Mouse (Mus musculus): Measurements from ENCODE around the gene Galnt18. TPM values are rescaled to one million over a fixed set of nuclear protein-coding genes. Genes with fewer than 3 reads are reported as not detected.

Galnt18 gene
- polyA plus RNA-seq, 1 experiment from 2014 or later, result 19.2 TPM

DNA sequence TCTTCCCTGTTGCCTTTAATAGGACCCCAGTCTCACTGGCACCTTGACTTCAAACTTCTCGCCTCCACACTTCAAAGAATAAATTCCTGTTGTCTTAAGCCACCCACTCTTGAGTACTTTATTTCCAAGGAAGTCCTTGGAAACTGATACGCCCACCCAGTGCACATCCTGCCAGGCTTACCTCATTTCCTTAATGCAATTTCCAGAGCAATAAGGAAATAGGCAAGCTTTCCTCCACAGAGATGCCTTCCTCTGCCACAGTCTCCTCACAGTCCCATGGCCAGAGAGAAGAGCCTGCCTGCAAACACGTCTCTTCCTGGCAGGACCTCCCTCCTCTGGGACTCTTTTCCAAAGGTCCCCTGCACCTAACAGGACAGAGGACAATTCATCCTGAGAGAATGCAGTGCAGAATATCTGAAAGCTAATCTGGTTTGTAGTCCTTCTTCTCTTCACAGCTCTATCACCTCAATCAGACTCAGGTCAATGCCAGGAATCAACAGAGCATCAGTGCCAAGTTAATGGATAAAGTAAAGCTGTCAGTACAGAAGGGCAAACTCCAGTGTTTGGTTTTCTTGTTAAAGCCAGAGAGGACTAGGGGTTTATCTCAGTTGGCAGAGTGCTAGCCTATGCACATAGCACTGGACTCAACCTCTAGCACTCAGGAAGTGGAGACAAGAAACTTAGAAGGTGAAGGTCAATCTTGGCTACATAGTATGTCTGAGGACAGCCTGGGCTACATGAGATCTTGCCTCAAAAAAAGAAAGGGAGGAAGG, 65.8 kb downstream of the Galnt18 start:
- ATAC-seq (replicated peaks; ENCODE audit: extremely low read depth, insufficient read depth, low FRiP score), result peak; percentile 37; the same call in 1 of the 2 replicates
- no peak overlapping the region for H3K4me2 ChIP-seq (ENCODE audit: low read depth, low read length)
- no peak overlapping the region for H3K4me3 ChIP-seq (ENCODE audit: low read length)
- H3K27me3 ChIP-seq (ENCODE audit: control insufficient read depth, insufficient read depth, low read length), result no peaks in the 10 kb centered on the region
- H3K4me1 ChIP-seq (ENCODE audit: control insufficient read depth, insufficient read depth, low read length), result peaks cover 25% of the 10 kb centered on the region
- no peaks in the 10 kb centered on the region for H3K36me3 ChIP-seq (ENCODE audit: control insufficient read depth, insufficient read depth)
- H3K9ac ChIP-seq (ENCODE audit: low read length), result no peak overlapping the region
- 57% methylated on average over 3 of the region's 3 CpGs for WGBS
- H3K9me3 ChIP-seq (replicated peaks; ENCODE audit: control insufficient read depth, low read length), result no peaks in the 10 kb centered on the region; the same call in 1 of the 2 replicates
- peak overlapping the region; percentile 49 for H3K27ac ChIP-seq (ENCODE audit: low read length)

DNA sequence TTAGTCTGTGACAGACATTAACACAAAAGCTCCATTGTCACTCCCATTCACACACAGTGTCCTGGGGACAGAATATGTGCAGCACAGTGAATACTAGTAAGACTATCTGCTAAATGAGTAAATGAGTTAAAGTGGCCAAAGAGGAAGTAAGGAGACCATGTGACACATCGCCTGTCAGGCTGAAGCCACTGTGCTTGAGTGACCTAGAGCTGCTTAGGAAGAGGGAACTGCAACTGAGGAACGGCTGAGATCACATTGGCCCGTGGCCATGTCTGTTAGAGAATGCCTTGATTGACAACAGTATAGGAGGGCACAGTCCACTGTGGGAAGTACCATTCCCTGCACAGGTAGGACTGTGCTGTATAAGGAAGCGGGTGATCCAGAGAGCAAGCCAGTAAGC, 67.0 kb downstream of the Galnt18 start:
- ATAC-seq (replicated peaks; ENCODE audit: extremely low read depth, insufficient read depth, low FRiP score), result no peak

GRCm38 (mm10) chr7:111711045-111711808, 68.5 kb downstream of the Galnt18 start:
- Histone ChIP-seq H3K27ac (ENCODE audit: low read length) (peak overlapping the region; percentile 46), H3K4me3 (ENCODE audit: low read length) (no peak overlapping the region), H3K36me3 (ENCODE audit: control insufficient read depth, insufficient read depth) (no peaks in the 10 kb centered on the region), H3K27me3 (ENCODE audit: control insufficient read depth, insufficient read depth, low read length) (no peaks in the 10 kb centered on the region), H3K4me1 (ENCODE audit: control insufficient read depth, insufficient read depth, low read length) (peaks cover 25% of the 10 kb centered on the region), H3K9me3 (replicated peaks; ENCODE audit: control insufficient read depth, low read length) (no peaks in the 10 kb centered on the region; the same call in 1 of the 2 replicates), H3K9ac (ENCODE audit: low read length) (no peak overlapping the region), H3K4me2 (ENCODE audit: low read depth, low read length) (no peak overlapping the region)
- no peak for ATAC-seq (replicated peaks; ENCODE audit: extremely low read depth, insufficient read depth, low FRiP score)
- WGBS, result 77% methylated on average over 6 of the region's 6 CpGs

More for the DNA sequence above, 67.0 kb downstream of the Galnt18 start:
- Histone ChIP-seq H3K4me1 (ENCODE audit: control insufficient read depth, insufficient read depth, low read length) (peaks cover 25% of the 10 kb centered on the region), H3K27ac (ENCODE audit: low read length) (0 out of 2 replicates have a peak overlapping the region, but pooled peaks have one; percentile 6), H3K36me3 (ENCODE audit: control insufficient read depth, insufficient read depth) (no peaks in the 10 kb centered on the region), H3K4me3 (ENCODE audit: low read length) (no peak overlapping the region), H3K4me2 (ENCODE audit: low read depth, low read length) (no peak overlapping the region), H3K9ac (ENCODE audit: low read length) (no peak overlapping the region), H3K27me3 (ENCODE audit: control insufficient read depth, insufficient read depth, low read length) (no peaks in the 10 kb centered on the region), H3K9me3 (replicated peaks; ENCODE audit: control insufficient read depth, low read length) (no peaks in the 10 kb centered on the region; the same call in 1 of the 2 replicates)
- 73% methylated on average over 4 of the region's 4 CpGs for WGBS

GRCm38 (mm10) chr7:111710311-111710710, 69.5 kb downstream of the Galnt18 start:
- Histone ChIP-seq H3K9ac (ENCODE audit: low read length) (no peak overlapping the region; the same call in 1 of the 2 replicates), H3K9me3 (replicated peaks; ENCODE audit: control insufficient read depth, low read length) (no peaks in the 10 kb centered on the region; the same call in 1 of the 2 replicates), H3K36me3 (ENCODE audit: control insufficient read depth, insufficient read depth) (no peaks in the 10 kb centered on the region), H3K4me1 (ENCODE audit: control insufficient read depth, insufficient read depth, low read length) (peaks cover 25% of the 10 kb centered on the region), H3K27me3 (ENCODE audit: control insufficient read depth, insufficient read depth, low read length) (no peaks in the 10 kb centered on the region), H3K4me2 (ENCODE audit: low read depth, low read length) (no peak overlapping the region), H3K4me3 (ENCODE audit: low read length) (no peak overlapping the region), H3K27ac (ENCODE audit: low read length) (no peak overlapping the region)
- WGBS, result 44% methylated on average over 4 of the region's 4 CpGs
- no peak for ATAC-seq (replicated peaks; ENCODE audit: extremely low read depth, insufficient read depth, low FRiP score)

DNA sequence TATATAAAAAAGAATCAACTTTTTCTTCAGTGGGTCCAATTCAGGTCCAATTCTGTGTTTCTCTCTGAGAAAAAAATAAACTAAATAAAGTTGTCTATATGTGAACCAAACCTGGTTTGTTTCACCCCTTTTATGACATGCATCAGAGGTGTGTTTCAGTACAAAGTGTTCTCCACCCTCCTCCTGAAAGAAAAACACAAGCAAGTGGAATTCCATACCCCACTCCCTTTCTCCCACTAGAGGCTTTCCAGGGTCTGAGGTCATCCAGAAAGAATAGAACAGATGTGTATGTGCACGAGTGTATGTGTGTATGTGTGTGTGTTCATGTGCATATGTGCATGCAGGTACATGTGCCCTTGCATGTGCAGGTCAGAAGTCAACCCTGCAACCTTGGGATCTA, 71.2 kb downstream of the Galnt18 start:
- Histone ChIP-seq H3K9ac (ENCODE audit: low read length) (no peak overlapping the region), H3K4me3 (ENCODE audit: low read length) (no peak overlapping the region), H3K27ac (ENCODE audit: low read length) (no peak overlapping the region), H3K9me3 (replicated peaks; ENCODE audit: control insufficient read depth, low read length) (no peaks in the 10 kb centered on the region; the same call in 1 of the 2 replicates), H3K4me1 (ENCODE audit: control insufficient read depth, insufficient read depth, low read length) (peaks cover 31% of the 10 kb centered on the region), H3K36me3 (ENCODE audit: control insufficient read depth, insufficient read depth) (no peaks in the 10 kb centered on the region), H3K4me2 (ENCODE audit: low read depth, low read length) (no peak overlapping the region), H3K27me3 (ENCODE audit: control insufficient read depth, insufficient read depth, low read length) (no peaks in the 10 kb centered on the region)
- no peak for ATAC-seq (replicated peaks; ENCODE audit: extremely low read depth, insufficient read depth, low FRiP score)
- WGBS, result 44% methylated on average over 1 of the region's 1 CpGs

- H3K4me3 ChIP-seq (ENCODE audit: low read length), result no peak overlapping the region
- H3K27me3 ChIP-seq (ENCODE audit: control insufficient read depth, insufficient read depth, low read length), result no peaks in the 10 kb centered on the region
- H3K4me1 ChIP-seq (ENCODE audit: control insufficient read depth, insufficient read depth, low read length), result peaks cover 13% of the 10 kb centered on the region
- no peak overlapping the region for H3K4me2 ChIP-seq (ENCODE audit: low read depth, low read length)
- H3K27ac ChIP-seq (ENCODE audit: low read length), result no peak overlapping the region
- no peaks in the 10 kb centered on the region for H3K36me3 ChIP-seq (ENCODE audit: control insufficient read depth, insufficient read depth)
- H3K9ac ChIP-seq (ENCODE audit: low read length), result no peak overlapping the region
- H3K9me3 ChIP-seq (replicated peaks; ENCODE audit: control insufficient read depth, low read length), result no peaks in the 10 kb centered on the region
- no peak for ATAC-seq (replicated peaks; ENCODE audit: extremely low read depth, insufficient read depth, low FRiP score)
- 87% methylated on average over 2 of the region's 2 CpGs for WGBS
Observed at GRCm38 (mm10) chr7:111702961-111703360, 76.8 kb downstream of the Galnt18 start.

DNA sequence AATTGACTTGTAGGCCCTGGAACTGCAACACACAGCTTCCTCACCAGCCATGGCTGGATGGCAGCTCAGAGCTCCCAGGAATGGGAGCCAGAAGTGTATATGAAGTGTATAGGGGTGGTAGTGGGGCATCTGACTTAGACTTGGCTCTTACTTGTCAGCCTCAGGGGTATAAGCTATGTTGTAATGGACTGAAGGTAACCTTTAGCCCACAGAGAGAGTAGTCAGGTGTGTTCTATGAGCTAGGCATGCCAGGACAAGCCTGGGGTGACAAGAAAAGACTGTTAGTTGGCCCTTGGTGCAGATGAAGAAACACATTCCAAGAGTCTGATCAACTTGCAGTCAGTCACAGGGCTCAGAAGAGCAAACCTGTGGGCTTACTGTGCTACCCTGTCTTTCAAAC, 78.0 kb downstream of the Galnt18 start:
- ATAC-seq (replicated peaks; ENCODE audit: extremely low read depth, insufficient read depth, low FRiP score), result no peak
- Histone ChIP-seq H3K9ac (ENCODE audit: low read length) (no peak overlapping the region), H3K27ac (ENCODE audit: low read length) (no peak overlapping the region), H3K4me2 (ENCODE audit: low read depth, low read length) (no peak overlapping the region), H3K36me3 (ENCODE audit: control insufficient read depth, insufficient read depth) (no peaks in the 10 kb centered on the region), H3K4me3 (ENCODE audit: low read length) (no peak overlapping the region), H3K27me3 (ENCODE audit: control insufficient read depth, insufficient read depth, low read length) (no peaks in the 10 kb centered on the region), H3K4me1 (ENCODE audit: control insufficient read depth, insufficient read depth, low read length) (peaks cover 13% of the 10 kb centered on the region), H3K9me3 (replicated peaks; ENCODE audit: control insufficient read depth, low read length) (no peaks in the 10 kb centered on the region)

DNA sequence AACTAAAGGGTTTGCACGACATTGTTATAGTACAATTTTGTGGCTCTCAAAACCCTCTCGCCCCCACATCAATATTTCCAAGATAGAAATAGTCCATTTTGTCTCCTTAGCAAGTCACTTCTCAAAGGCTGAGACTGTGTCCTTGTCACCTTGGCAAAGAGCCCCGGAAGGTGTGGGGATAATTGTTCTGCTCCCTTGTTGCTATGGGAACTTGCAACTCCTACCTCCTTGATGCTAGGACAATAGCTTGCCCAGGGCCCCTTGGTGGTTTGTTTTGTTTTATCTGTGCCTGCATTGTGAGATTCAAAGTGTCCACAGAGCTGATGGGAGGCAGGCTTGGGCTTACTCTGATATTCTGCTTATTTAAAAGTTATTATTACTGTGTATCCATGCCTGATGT, 80.3 kb downstream of the Galnt18 start:
- no peak overlapping the region for H3K27ac ChIP-seq (ENCODE audit: low read length)
- H3K4me3 ChIP-seq (ENCODE audit: low read length), result no peak overlapping the region
- WGBS, result 62% methylated on average over 3 of the region's 3 CpGs
- no peaks in the 10 kb centered on the region for H3K36me3 ChIP-seq (ENCODE audit: control insufficient read depth, insufficient read depth)
- no peaks in the 10 kb centered on the region for H3K27me3 ChIP-seq (ENCODE audit: control insufficient read depth, insufficient read depth, low read length)
- peaks cover 22% of the 10 kb centered on the region for H3K4me1 ChIP-seq (ENCODE audit: control insufficient read depth, insufficient read depth, low read length)
- no peak overlapping the region for H3K9ac ChIP-seq (ENCODE audit: low read length)
- ATAC-seq (replicated peaks; ENCODE audit: extremely low read depth, insufficient read depth, low FRiP score), result no peak
- no peak overlapping the region for H3K4me2 ChIP-seq (ENCODE audit: low read depth, low read length)
- no peaks in the 10 kb centered on the region for H3K9me3 ChIP-seq (replicated peaks; ENCODE audit: control insufficient read depth, low read length)

DNA sequence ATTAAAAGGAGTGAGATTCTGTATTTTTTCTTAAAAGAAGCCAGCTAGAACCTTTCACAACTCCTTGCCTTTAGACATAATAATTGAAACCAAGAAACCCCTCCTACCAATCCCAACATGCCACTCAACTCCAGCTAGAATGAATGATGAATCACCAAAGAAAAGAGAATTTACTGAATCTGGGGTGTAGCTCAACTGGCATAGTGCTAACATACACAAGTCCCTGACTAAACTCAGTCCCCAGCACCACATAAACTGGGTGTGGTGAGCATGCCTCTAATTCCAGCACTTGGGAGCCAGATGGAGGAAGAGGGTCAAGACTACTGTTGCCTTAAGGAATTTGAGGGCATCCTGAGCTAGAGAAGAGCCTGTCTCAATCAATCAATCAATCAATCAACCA, 83.6 kb downstream of the Galnt18 start:
- Histone ChIP-seq H3K9me3 (replicated peaks; ENCODE audit: control insufficient read depth, low read length) (no peaks in the 10 kb centered on the region), H3K4me2 (ENCODE audit: low read depth, low read length) (no peak overlapping the region), H3K4me3 (ENCODE audit: low read length) (no peak overlapping the region), H3K9ac (ENCODE audit: low read length) (no peak overlapping the region), H3K27ac (ENCODE audit: low read length) (no peak overlapping the region), H3K4me1 (ENCODE audit: control insufficient read depth, insufficient read depth, low read length) (peaks cover 37% of the 10 kb centered on the region), H3K27me3 (ENCODE audit: control insufficient read depth, insufficient read depth, low read length) (no peaks in the 10 kb centered on the region), H3K36me3 (ENCODE audit: control insufficient read depth, insufficient read depth) (no peaks in the 10 kb centered on the region)
- no peak for ATAC-seq (replicated peaks; ENCODE audit: extremely low read depth, insufficient read depth, low FRiP score)

All from heart, embryonic 16.5 days (tissue).